Mouse (Mus musculus) inflammation-experienced regulatory T-cells, adult 6 months (primary cell): ENCODE data around the gene Slc35d2. TPM values are rescaled to one million over a fixed set of nuclear protein-coding genes. Genes with fewer than 3 reads are reported as not detected.

Experiments used
- ATAC-seq: one replicate; pipeline ENCODE4 v1.8.0; 2017
- polyA plus RNA-seq, 3 experiments: library from polyadenylated mRNA; unstranded; fragments of 100-300 nt; shearing (Covaris generic); gene quantifications; one replicate each; pipeline ENCODE4 v1.2.1; 2017

Slc35d2 gene
- 10 to 100 TPM; 42.2 to 65.3 (median 46.6) TPM for polyA plus RNA-seq

DNA sequence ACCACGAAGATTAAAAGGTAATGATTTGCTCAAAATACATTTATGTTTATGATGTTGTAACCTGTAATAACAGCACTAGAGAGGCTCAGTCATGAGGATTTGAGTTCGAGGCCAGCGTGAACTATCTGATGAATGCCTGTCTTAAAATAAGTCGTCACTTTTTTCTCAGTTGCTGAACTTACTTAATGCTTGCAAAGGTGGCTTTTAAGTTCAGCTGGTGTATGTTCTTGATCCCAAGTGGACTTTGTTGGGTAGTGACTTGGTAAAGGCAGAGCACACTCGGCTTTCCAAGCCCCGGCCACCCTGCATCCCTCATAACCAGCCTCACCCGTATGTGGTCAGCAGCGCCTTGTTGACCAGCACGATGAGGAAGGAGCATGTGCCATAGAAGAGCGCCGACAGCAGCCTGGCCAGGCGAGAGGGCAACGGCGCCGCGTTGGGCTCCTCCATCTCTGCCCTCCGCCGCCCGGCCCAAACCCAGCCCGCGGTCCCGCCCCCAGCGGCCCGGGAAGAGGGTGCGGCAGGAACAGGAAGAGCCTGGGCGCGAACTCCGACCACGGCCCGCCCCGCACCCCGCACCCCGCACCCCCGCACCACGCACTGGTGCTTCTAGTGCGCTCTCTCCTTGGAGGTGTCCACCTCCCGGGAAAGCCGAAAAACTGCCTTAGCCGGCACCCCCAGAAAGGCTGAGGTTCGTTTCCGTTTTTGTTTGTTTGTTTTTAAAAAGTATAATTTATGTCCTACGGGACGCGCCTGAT lies at the start of gene Slc35d2:
TSS of gene Slc35d2 (minus strand) at position 511 of the 758 bp plus-strand sequence.
- peak; percentile 83 for ATAC-seq

DNA sequence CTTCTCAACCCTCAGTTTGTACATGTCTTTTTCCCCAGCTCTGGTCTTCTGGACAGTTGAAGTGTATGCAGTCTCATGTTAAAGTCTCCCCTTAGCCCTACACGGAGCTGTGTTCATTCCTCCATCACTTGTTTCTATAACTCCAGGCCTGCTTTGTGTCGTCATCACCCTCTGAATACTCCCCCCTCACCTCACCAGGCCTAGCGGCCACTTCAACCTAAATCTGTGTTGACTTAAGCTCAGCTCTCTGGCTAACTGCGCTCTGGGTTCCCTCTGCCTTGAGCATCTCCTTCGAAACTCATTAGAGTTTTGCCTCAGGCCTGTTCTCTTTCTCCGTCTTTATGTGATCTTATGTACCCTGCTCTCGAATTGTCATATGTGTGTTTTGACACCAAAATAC lies 48.8 kb upstream of the Slc35d2 start:
- ATAC-seq = no peak

DNA sequence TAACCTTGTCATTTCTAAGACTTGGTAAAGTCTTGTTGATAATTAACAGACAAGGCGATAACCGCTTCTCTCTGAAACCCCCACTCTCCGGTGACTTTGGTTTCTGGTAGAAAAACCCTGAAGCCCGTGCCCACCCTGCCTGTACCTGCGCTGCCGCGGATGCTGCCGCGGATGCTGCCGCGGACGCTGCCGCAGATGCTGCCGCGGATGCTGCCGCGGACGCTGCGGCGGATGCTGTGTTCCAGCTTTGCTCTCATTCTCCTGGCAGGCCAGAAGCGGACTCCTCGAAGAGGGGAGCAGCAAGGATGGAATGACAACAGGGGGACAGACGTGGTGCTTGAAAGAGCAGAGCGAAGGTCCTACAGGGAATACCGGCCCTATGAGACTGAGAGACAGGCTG lies 40.6 kb upstream of the Slc35d2 start:
- ATAC-seq = no peak

DNA sequence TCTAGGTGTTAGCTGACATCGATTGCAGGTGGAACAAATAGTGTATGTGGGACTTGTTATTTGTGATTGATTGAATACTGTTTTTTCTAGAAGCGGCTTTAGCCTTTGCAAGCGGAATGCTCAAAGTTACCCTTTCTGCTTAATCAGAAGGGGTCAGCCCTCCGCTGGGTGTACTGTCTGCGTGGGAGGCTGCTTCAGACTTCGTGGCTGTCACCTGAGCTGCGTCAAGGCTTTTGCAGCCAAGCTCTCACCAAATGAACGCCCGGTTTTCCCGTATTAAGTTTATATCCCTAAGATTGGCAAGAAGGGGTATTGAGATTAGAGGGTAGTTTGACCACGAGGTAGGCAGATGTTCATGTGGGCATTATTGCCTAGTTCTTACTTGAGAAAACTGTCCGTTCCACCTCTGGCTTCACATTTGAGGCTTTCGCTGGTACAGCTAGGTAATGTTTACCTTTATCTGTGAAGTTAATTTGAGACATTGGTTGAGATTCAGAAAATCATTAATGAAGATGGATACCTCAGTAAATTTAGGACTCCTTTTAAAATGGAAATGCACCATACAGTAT lies 34.1 kb upstream of the Slc35d2 start:
- no peak for ATAC-seq

DNA sequence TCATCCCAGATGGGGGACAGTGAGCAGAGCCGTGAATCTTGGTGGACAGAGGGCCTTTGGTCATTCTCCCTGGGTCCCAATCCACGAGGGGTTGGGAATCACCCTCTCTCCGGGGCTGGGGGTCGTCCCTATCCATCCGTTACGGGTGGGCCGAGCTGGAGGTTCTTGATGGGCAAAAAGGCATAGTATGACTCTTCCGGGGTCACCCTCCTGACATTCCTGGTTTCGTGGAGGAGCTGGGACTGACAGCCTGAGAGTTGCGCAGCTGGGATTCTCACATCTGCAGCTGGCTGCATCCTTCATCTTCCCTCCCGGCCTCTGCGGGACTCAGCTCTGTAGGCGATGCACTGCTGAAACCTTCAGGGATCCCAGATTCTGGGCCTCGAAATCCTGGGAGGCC lies 33.5 kb upstream of the Slc35d2 start:
- no peak for ATAC-seq

DNA sequence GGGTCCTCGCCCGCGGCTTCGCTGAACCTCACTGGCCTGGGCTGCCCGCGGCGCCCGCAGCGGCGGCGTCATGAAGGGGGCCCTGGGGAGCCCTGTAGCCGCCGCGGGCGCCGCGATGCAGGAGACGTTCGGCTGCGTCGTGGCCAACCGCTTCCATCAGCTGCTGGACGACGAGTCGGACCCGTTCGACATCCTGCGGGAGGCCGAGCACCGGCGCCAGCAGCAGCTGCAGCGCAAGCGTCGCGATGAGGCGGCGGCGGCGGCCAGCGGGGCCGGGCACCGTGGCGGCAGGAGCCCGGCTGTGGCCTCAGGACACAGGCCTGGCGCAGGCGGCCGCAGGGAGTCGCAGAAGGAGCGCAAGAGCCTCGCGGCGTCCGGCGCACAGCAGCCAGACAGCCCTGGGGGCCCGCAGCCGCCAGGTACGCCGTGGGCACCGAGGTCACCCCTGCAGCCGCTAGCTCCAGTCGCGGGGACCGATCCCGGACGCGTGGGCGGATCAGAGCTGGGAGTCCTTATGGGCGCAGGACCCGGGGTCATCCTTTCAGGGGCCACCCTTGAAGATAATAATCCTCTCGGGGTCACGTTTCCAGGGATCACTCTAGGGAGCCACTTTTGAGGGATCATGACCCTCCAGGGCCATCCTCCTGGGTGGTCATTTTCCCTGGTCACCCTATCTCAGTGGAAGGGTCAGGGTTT lies 32.9 kb upstream of the Slc35d2 start:
- no peak for ATAC-seq

DNA sequence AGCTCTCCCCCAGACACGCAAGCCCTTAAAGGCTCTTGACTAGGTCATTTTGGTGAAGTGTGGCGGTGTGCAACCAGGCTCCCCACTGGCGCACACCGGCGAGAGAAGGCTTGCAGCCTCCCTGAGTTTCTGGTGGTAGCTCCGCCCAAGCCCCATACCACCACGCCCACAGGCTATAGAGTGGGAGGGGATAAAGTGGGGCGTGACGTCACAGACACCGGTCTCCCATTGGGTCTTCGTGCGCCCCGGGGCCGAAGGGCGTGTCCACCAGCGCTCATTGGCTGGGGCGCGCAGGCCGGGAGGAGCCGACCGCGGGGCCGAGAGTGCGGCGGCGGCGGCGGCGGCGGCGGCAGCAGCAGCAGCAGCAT lies 32.4 kb upstream of the Slc35d2 start, which contains the start of gene Habp4:
TSS of gene Habp4 (plus strand) at position 277 of the 368 bp plus-strand sequence.
- peak; percentile 99 for ATAC-seq

DNA sequence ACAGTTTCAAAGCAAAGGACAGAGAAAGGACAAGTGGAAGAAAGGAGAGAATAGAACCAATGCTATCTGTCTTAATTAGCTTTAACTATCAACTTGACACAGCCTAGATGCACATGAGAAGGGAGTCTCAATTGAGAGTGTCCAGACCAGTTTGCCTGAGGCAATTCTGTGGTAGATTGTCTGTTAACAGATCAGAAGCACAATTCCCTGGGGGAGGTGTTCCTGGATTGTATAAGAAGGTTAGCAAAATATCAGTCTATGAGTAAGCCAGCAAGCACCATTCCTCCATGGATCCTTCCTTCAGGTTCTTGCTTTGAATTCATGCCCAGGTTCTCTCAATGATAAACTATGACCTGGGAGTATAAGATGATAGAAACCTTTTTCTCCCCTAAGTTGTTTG lies 27.8 kb upstream of the Slc35d2 start:
- ATAC-seq = no peak

DNA sequence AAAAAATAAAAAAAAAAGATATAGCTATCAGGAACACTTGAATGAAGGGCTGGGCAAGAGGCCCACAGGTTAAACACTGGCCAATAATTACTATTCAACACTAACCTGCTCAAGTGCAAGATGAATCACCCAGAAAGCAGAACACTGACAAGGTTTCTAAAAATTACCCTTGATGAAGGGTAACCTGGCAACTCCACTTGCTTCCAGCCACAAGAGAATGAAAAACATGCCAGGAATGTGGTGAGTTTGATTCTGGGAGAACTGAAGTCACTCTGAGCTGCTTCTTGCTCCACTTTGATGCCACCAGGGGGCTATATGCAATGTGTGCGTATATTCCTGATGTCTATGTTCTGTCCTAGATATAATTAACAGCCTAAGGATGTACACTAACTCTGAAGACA lies 26.0 kb upstream of the Slc35d2 start:
- no peak for ATAC-seq

DNA sequence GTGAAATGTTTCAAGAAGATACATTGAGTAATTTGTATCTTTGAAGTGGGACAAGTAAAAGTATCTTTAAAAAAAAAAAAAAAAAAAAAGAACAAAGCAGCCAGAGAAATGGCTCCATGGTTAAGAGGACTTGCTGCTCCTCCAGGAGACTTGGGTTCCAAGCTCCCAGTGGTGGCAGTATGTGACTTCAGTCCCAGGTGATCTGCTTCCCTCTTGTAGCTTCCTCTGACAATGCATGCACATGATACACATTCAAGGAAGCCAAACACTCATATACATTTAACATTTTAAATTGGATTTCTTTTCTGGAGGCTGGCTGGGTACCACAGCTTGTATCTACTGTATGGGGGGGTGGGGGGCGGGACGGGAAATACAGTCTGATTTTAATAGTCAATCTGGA lies 25.5 kb upstream of the Slc35d2 start:
- no peak for ATAC-seq

DNA sequence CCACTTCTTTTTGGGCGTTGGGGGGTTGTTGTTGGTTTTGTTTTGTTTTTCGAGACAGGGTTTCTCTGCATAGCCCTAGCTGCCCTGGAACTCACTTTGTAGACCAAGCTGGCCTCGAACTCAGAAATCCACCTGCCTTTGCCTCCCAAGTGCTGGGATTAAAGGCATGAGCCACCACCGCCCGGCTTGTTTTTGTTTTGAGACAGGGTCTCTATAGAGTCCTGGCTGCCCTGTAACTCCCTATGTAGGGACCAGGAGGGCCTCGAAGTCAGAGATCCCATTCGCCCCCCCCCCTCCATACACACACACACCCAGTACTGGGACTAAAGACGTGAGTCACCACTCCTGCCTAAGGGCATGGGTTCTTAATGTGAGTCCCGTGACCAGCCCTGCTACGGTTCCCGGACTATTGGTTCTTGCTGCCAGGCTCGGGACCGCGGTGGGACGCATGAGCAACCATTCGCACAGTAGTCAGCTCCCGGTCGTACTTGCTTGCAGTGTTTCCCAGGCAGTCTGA lies 24.6 kb upstream of the Slc35d2 start:
- ATAC-seq = no peak

DNA sequence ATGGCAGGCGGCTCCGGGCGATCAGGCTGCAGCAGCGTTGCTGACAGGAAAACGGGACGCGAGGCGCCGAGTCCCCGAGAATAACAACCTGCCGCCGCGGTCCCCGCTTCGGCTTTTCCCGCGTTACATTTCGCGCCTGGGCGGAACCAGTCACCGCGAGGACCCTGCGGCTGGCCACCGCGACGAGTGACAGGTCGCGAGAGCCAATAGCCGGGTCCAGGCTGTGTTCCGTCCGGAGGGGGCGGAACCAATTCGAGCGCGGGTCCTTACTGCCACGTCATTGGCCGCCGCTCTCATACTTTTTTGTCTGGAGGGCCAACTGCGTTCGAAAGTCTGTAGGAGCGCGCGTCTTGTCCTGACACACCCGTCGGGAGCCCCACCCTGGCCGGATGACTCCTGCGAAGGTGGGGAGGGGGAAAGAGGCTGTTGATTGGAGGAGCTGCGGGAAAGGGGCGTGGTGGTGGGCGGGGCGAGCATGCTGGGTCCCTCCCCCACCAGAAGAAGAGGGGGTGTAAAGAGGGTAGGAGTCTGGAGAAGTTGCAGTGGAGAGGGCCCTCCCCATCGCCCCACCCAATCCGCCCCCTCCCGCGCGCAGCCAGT lies 24.0 kb upstream of the Slc35d2 start, which contains the start of gene Zfp367:
TSS of gene Zfp367 (minus strand) at position 120 of the 600 bp plus-strand sequence.
- ATAC-seq = peak; percentile 88

DNA sequence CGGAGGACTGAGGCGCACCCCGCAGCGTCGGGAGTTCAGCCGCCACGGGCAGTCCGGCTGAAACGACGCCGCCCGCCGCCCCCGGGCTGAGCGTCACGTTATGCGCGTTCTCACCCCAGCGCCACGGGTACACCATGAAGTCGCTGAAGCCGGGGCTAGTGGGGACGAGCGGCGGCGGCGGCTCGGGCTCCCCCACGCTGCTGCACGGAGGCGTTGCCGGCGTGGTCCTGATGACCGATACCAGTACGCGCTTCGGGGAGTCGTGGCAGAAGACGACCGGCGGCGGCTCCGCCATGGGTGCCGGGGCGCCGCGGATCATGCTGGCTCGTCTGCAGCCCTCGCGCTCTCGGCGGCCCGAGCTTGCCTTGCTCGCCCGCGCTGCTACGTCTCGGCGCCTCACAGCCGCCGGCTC lies 23.5 kb upstream of the Slc35d2 start:
- peak; percentile 0 for ATAC-seq

DNA sequence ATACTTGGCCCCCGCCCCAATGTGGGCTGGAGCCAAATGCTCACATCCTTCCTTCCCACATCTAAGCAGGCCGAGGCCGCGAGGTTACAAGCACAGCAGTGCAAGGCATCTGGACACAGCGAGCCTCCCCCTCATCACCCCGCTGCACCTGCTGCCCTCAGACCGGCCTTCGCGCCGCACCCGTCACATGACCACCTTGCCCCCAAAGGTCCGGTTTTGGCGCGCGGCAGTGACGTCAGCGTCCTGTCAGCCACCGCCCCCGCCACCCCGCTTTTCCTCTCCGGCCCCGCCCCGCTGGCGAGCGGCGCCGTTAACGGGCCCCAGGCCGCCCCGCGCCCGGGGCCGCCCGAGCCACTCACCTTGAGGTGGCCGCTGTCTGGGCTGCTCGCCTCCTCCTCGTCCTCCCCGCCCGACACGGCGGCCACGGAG lies 23.1 kb upstream of the Slc35d2 start:
- peak; percentile 26 for ATAC-seq

DNA sequence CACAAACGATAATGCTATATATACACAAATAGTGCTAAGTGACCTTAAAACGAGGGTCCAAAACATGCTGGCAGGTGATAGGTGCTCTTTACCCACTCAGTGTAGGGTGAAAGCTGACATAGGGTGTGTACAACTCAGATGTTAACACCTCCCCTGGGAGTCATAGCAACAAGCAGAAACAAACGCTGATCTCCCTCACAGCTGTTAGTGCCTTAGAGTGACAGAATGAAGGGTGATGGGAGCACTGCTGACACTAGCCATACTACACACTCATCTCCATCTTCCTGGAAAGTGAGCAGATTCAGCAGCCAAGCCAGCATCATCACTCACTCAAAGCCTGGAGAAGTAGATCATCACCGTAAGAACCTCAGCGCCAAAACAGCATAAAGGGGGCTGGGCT lies 21.0 kb upstream of the Slc35d2 start:
- ATAC-seq = no peak

DNA sequence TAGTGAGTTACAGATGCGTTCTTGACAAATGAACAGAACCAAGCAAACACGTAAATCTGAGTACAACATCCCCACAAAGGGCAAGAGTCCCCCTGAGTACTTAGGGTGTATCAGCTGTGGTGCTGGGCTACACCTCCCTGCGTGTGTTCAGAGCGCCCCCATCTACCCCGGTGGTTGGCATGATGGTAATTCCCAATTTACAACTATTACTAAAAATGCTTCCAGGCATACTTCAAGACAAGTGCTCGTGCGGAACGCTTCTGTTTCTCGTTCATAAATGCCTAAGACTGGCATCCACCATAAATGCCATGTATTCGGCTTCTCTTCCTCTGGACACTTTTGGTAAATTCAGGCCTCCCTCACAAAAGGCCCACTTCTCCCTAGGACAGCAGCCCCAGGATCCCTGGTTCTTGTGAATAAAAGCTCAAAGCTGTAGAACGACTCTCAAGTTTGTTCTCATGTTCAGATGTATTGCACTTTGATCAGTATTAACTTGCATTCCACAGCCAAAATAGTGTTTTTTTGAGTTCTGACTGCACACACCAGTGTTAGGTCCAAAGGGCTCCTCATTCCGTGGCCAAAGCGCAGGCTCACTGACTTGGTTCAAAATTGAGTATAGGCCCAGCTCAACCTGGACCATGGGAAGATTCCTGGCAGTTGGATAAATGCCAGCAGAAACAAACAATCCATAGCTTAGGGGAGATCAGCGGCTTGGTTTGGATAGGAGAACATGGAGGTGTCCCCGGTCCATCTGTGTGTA lies 628 bp upstream of the Slc35d2 start:
- peak; percentile 66 for ATAC-seq

DNA sequence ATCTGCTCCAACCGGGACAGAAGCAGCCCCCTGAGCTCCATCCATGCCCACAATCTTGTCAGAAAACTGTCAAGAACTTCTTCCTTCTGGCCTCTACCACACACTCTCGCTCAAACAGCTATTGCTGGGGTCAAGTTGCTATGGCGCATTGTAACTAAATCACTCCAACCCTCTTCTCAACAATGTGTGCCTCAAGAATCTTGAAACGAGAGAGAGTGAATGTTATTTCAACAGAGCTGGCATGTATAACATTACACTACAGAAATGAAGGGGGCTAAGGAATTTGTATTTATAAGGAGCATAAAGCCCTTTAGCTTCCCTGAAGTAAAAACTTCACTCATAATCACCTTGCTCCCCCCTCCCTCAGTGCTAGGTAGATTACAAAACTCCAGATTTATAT lies 2.9 kb downstream of the Slc35d2 start:
- ATAC-seq = no peak

DNA sequence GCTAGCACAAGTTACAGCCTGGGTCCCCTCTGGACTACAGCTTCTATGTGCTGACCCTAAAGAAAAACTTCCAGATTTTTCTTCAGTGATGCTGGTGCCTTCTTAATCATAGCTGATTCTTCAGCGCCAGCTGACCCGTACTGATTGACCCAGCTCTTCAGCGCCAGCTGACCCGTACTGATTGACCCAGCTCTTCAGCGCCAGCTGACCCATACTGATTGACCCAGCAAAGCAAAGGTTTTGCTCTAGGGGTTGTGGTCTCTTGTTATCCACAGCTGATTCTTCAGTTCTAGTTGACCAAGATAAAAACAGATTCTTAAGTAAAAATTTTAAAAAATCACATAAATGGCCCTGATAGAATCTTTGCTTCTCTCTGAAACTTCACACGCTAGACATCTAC lies 4.3 kb downstream of the Slc35d2 start:
- ATAC-seq = no peak

DNA sequence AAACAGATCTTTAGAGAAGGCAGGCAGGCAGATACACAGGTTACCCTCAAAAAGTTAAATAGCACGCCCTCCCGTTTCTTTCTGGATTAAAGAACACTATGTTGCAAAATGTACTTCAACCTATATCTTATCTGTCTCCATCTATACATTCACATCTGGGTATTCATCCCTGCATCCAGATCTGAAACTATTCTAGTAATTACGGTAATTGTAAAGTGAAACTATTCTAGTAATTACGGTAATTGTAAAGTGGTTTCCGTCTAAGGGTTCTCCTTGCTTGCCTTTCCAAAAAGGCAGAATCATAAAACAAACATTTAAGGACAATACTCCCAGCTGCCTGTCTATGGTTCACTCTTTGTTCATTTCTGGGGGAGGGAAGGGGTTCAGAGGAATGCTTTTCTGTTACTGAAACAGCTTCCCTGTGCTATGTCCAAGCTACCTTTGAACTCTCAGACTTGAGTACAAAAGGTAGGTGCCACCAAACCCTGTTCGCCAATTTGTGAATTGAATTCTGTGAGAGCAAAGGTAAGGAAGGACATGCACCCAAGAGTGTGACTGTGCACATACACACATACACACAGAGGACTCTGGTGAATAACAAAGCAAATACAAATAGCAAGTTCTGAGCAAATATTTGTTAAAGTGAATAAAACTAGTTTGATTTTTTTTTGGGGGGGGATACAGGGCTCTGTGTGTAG lies 5.5 kb downstream of the Slc35d2 start:
- ATAC-seq = no peak

DNA sequence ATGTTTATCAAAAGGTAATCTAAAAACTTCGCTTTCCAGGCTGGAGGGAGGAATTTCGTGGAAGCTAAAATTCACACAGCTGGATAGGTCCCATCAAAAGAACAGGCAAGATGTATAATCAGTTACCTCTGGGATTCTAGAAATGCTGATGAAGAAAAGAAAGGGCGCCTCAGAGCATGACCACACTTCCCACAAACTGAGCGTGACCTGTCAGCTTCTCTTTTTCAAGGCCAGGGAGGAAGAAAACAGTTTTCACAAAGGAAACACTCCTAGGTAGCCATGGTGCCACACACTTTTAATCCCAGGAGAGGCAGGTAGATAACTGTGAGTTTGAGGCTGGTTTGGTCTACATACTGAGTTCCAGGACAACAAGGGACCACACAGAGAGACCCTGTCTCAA lies 8.4 kb downstream of the Slc35d2 start:
- no peak for ATAC-seq

DNA sequence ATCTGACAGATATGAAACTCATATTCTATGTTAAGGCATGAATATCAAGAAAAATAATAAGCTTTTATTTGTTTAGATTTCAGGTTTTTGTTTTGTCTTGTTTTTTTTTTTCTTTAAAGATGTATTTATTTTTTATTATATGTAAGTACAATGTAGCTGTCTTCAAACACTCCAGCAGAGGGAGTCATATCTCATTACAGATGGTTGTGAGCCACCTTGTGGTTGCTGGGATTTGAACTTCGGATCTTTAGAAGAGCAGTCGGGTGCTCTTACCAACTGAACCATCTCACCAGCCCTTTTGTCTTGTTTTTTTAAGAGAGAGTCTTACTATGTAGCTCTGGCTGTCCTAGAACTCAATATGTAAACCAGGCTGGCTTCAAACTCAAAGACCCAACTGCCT lies 11.7 kb downstream of the Slc35d2 start:
- no peak for ATAC-seq

DNA sequence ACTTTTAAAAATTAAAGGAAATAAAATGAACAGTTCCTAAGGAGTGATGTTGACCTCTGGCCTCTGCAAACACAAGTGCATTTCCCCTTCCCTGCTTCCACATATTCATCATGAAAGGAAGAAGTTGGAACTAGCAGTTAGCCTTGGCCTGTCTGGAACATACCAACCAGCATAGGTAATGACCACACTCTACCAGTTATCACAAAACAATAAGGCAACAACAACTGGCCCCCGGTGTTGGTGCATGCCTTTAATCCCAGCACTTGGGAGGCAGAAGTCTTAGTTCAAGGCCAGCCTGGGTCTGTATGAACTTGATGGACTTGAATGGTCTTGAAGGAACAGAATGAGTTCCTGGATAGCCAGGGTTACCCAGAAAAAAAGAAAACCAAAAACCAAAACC lies 18.7 kb downstream of the Slc35d2 start:
- no peak for ATAC-seq
